Mouse (Mus musculus) adrenal gland, postnatal 10 days (tissue): ENCODE data around the gene Gm5796. TPM values are rescaled to one million over a fixed set of nuclear protein-coding genes. Genes with fewer than 3 reads are reported as not detected.
"Not testable (repeated sequence)": the region's sequence is repeated elsewhere in the genome, so short reads cannot be mapped to it uniquely, and the experiment has no call there.

Experiments used
- DNase-seq: peaks from one replicate; pipeline ENCODE4 v3.0.0; 2021; ENCODE audit warnings: mixed read lengths
- long read RNA-seq, 2 experiments: library from polyadenylated mRNA; stranded (forward); transcript quantifications; one replicate each; pipeline ENCODE4 v2.0.0; 2021
- total RNA-seq, 2 experiments: library from RNA; stranded (reverse); gene quantifications; 2 replicates each; pipeline ENCODE4 v1.2.3; 2021

Gm5796 gene
- under 1 TPM; 0.61 to 0.99 TPM for total RNA-seq
- long read RNA-seq, experiment 1, partial matches to known transcripts, result 0 of 1 reads
- long read RNA-seq, experiment 1, other reads (novel, unspliced or antisense), result 1 of 1 reads
- long read RNA-seq, experiment 2, result 0 reads

- not testable (repeated sequence) for DNase-seq
These were observed at the start of gene Gm5796 for GRCm38 (mm10) chr14:4023641-4024040. Gm5796 (plus strand) TSS chr14:4023941.

GRCm38 (mm10) chr14:3998094-3998493 is 25.6 kb upstream of the Gm5796 start, which contains the start of gene Gm3099:
Gm3099 (plus strand) TSS chr14:3998394.
- not testable (repeated sequence) for DNase-seq

GRCm38 (mm10) chr14:4083820-4084219 is 60.1 kb downstream of the Gm5796 start, which contains the start of gene Gm3115:
Gm3115 (plus strand) TSS chr14:4084120.
- DNase-seq, result not testable (repeated sequence)

Other genes starting within 250 kb of the Gm5796 start
- under 1 TPM; 0.33 to 0.70 TPM for gene Gm3002, start 213.9 kb upstream of the Gm5796 start, total RNA-seq
- under 1 TPM in 1 of 2 experiments, not detected in 1; 0.45 TPM for gene Gm3033, start 177.7 kb upstream of the Gm5796 start, total RNA-seq
- not detected for gene Gm2916, start 139.8 kb upstream of the Gm5796 start, total RNA-seq
- gene Gm3029, start 92.2 kb upstream of the Gm5796 start, total RNA-seq, result not detected
- not detected for gene Gm3095, start 60.4 kb upstream of the Gm5796 start, total RNA-seq
- not detected for gene Gm3099, start 25.5 kb upstream of the Gm5796 start, total RNA-seq
- under 1 TPM in 1 of 2 experiments, not detected in 1; 0.36 TPM for gene Gm3115, start 60.2 kb downstream of the Gm5796 start, total RNA-seq
- gene Gm8108, start 86.6 kb downstream of the Gm5796 start, total RNA-seq, result 1 to 10 TPM; 2.0 to 2.1 TPM
- gene Gm3127, start 141.1 kb downstream of the Gm5796 start, total RNA-seq, result not detected
- gene Gm2974, start 158.6 kb downstream of the Gm5796 start, total RNA-seq, result not detected
- gene Gm3138, start 225.7 kb downstream of the Gm5796 start, total RNA-seq, result not detected